Mouse (Mus musculus) kidney, embryonic 14.5 days (tissue): ENCODE data around the gene Ubap2. TPM values are rescaled to one million over a fixed set of nuclear protein-coding genes. Genes with fewer than 3 reads are reported as not detected.

ENCODE experiments used
- ATAC-seq: fragments of 200-750 bp; cut with Nextera tagmentation; 2 replicates; pipeline ENCODE4 v1.8.0; 2017; ENCODE audit warnings: moderate number of reproducible peaks, mild to moderate bottlenecking, moderate TSS enrichment, moderate library complexity; ENCODE audit not compliant: low FRiP score, low TSS enrichment
- H3K27ac ChIP-seq: fragments of 300-500 bp; sonication (generic); 2 replicates; pipeline ENCODE4 v1.5.1; 2014; ENCODE audit warnings: low read depth, mild to moderate bottlenecking, low read length, moderate library complexity, mixed read lengths
- H3K27me3 ChIP-seq: fragments of 300-500 bp; sonication (generic); 2 replicates; pipeline ENCODE4 v1.6.1; 2014; ENCODE audit warnings: mild to moderate bottlenecking, low read length; ENCODE audit not compliant: control insufficient read depth, insufficient read depth
- H3K36me3 ChIP-seq: fragments of 300-500 bp; sonication (generic); 2 replicates; pipeline ENCODE4 v1.6.1; 2014; ENCODE audit warnings: low read length, mixed read lengths; ENCODE audit not compliant: control insufficient read depth, insufficient read depth
- H3K4me1 ChIP-seq: fragments of 300-500 bp; sonication (generic); 2 replicates; pipeline ENCODE4 v1.6.1; 2014; ENCODE audit warnings: low read length, mixed read lengths; ENCODE audit not compliant: control insufficient read depth, insufficient read depth
- H3K4me2 ChIP-seq: fragments of 300-500 bp; sonication (generic); replicated peaks from 2 replicates; pipeline ENCODE4 v1.6.1; 2014; ENCODE audit warnings: low read depth, mild to moderate bottlenecking, low read length
- H3K4me3 ChIP-seq: fragments of 300-500 bp; sonication (generic); 2 replicates; pipeline ENCODE4 v1.5.1; 2014; ENCODE audit warnings: mild to moderate bottlenecking, low read length
- H3K9ac ChIP-seq: fragments of 300-500 bp; sonication (generic); 2 replicates; pipeline ENCODE4 v1.6.1; 2014; ENCODE audit warnings: low read depth, mild to moderate bottlenecking, low read length, moderate library complexity
- H3K9me3 ChIP-seq: fragments of 300-500 bp; sonication (generic); 2 replicates; pipeline ENCODE4 v1.6.1; 2016; ENCODE audit warnings: low read length; ENCODE audit not compliant: control insufficient read depth
- WGBS: fragments of 180-500 bp; shearing (Covaris S2); extraction: QIAGEN DNeasy Blood & Tissue Kit; methylation state at CpG from one replicate; pipeline ENCODE4 v1.1.7; 2014; 5-methylcytosine and 5-hydroxymethylcytosine counted together
- polyA plus RNA-seq: library from polyadenylated mRNA; unstranded; fragments of >200 nt; fragmentation: Nextera tagmentation; extraction: Ambion mirVana; gene quantifications from 2 replicates; pipeline ENCODE4 v1.2.1, GENCODE M21; 2014

The Ubap2 gene
- polyA plus RNA-seq, 1 experiment from 2014 or later: 65.5 TPM

DNA sequence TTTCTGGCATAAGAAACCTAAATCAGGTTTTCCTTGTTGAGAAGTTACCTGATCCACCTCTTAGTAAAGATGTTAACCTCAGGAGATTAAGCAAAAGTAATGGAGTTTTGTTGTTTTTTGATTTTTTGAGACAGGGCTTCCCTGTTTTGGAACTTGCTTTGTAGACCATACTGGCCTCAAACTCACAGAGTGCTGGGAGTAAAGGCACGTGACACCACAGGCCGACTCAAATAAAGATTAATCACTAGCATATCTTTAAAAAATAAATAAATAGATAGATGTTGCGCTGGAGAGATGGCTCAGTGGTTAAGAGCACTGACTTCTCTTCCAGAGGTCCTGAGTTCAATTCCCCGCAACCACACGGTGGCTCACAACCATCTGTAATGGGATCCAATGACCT is 983 bp upstream of the Ubap2 start:
- Histone ChIP-seq H3K9me3 (no peaks in the 10 kb centered on the region), H3K4me1 (peaks cover 19% of the 10 kb centered on the region), H3K36me3 (peaks cover 4% of the 10 kb centered on the region; the same call in 1 of the 2 replicates), H3K4me3 (peak overlapping the region; percentile 87), H3K27ac (peak overlapping the region; percentile 94; the same call in 1 of the 2 replicates), H3K27me3 (no peaks in the 10 kb centered on the region), H3K9ac (peak overlapping the region; percentile 92; the same call in 1 of the 2 replicates), H3K4me2 (peak overlapping the region; percentile 78)
- no peak for ATAC-seq
- WGBS: 69% methylated on average over 5 of the region's 5 CpGs

GRCm38 (mm10) chr4:41274377-41274979 is 466 bp downstream of the Ubap2 start:
- peak overlapping the region; percentile 94 for H3K27ac ChIP-seq
- no peaks in the 10 kb centered on the region for H3K27me3 ChIP-seq
- H3K4me1 ChIP-seq: peaks cover 19% of the 10 kb centered on the region
- no peaks in the 10 kb centered on the region for H3K9me3 ChIP-seq
- peaks cover 15% of the 10 kb centered on the region; the same call in 1 of the 2 replicates for H3K36me3 ChIP-seq
- H3K9ac ChIP-seq: peak overlapping the region; percentile 92
- under 1% methylated on average over 18 of the region's 18 CpGs for WGBS
- H3K4me3 ChIP-seq: peak overlapping the region; percentile 87
- peak; percentile 70 for ATAC-seq
- H3K4me2 ChIP-seq: peak overlapping the region; percentile 78

DNA sequence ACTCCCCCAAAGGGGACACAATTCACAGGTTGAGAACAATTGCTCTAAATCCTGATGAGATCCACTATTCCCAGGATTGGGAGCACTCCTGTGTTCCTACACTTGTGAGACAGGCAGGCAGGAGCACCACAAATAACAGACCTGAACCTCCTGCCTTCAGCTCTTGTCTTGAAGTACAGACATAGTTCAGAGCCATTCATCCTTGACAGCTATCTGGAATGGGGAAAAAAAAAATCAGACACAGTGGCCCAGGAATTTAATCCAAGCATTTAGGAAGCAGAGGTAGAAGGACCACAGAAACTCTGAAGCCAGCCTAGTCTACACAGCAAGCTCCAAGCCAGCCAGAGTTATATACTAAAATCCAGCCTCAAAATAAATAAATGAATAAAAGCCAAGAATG is 6.8 kb downstream of the Ubap2 start:
- Histone ChIP-seq H3K27me3 (no peaks in the 10 kb centered on the region), H3K9me3 (no peaks in the 10 kb centered on the region), H3K4me2 (no peak overlapping the region), H3K27ac (no peak overlapping the region), H3K4me3 (no peak overlapping the region), H3K9ac (no peak overlapping the region), H3K36me3 (peaks cover 28% of the 10 kb centered on the region; the same call in 1 of the 2 replicates), H3K4me1 (peaks cover 14% of the 10 kb centered on the region)
- no peak for ATAC-seq

DNA sequence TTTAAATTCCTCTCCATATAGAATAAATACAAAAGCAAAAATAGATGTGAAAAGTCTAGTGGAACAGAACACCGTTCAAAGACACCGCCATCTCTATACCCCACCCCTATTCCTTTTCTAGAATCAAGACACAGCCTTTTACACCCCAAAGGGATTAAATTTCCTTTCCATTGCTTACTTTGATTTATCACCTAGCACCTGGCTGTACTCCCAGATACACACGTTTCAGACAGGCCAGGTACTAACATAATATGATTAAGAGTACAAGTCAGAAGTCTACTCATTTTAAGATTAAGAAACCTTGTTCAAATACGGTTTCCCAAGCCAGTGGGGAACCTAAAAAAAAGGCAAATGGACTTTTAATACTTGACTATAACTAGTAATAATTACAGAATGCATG is 8.6 kb downstream of the Ubap2 start:
- peaks cover 31% of the 10 kb centered on the region; the same call in 1 of the 2 replicates for H3K36me3 ChIP-seq
- no peak for ATAC-seq
- H3K4me1 ChIP-seq: peaks cover 4% of the 10 kb centered on the region; the same call in 1 of the 2 replicates

DNA sequence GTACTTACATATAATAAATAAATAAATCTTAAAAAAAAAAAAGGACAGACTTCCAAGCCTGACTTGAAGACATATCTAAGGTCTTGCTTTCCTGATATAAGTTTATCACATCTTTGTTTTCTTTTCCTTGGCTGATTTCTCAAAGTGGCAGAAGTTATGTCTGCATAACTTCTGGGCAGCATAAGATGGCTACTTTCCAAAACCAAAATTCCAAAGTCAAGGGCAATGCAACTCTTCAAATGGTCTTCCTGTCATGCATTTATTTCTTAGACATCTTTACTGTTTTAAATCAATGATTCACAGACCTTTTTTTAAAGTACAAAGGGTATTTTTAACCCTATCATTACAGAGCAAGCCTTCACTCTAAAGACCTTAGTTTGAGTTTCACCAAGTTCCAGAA is 14.3 kb downstream of the Ubap2 start:
- no peak overlapping the region for H3K27ac ChIP-seq
- H3K9ac ChIP-seq: no peak overlapping the region
- peaks cover 6% of the 10 kb centered on the region; the same call in 1 of the 2 replicates for H3K36me3 ChIP-seq
- H3K27me3 ChIP-seq: no peaks in the 10 kb centered on the region
- ATAC-seq: no peak
- no peak overlapping the region for H3K4me3 ChIP-seq
- no peaks in the 10 kb centered on the region for H3K9me3 ChIP-seq
- H3K4me2 ChIP-seq: no peak overlapping the region
- H3K4me1 ChIP-seq: no peaks in the 10 kb centered on the region

More for the DNA sequence above, 8.6 kb downstream of the Ubap2 start:
- no peaks in the 10 kb centered on the region for H3K9me3 ChIP-seq
- H3K4me2 ChIP-seq: no peak overlapping the region
- no peak overlapping the region for H3K4me3 ChIP-seq
- no peak overlapping the region for H3K27ac ChIP-seq
- H3K9ac ChIP-seq: no peak overlapping the region
- H3K27me3 ChIP-seq: no peaks in the 10 kb centered on the region
- WGBS: 67% methylated on average over 4 of the region's 4 CpGs

DNA sequence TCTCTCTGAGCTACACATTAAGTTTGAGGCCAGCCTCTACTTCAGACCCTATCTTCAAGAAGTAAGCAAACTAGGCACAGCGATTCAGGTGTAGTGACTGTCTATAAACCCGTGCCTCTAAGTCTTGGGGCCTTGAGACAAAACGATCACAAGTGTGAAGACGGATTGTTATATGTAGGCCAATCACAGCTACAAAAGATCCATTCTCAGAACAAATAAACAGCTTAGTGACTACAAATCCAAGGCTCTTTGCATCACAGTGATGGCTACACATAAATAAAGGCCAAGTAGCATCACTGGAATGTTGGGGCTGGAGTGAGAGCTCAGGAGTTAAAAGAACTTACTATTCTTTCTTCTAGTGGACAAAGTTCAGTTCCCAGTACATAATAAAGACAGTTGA is 15.9 kb downstream of the Ubap2 start:
- H3K4me1 ChIP-seq: no peaks in the 10 kb centered on the region
- H3K36me3 ChIP-seq: peaks cover 2% of the 10 kb centered on the region; the same call in 1 of the 2 replicates
- H3K4me3 ChIP-seq: no peak overlapping the region
- H3K27me3 ChIP-seq: no peaks in the 10 kb centered on the region
- no peak overlapping the region for H3K9ac ChIP-seq
- WGBS: 83% methylated on average over 4 of the region's 4 CpGs
- no peak for ATAC-seq
- no peak overlapping the region for H3K27ac ChIP-seq
- no peaks in the 10 kb centered on the region for H3K9me3 ChIP-seq
- no peak overlapping the region for H3K4me2 ChIP-seq

GRCm38 (mm10) chr4:41257752-41258151 is 17.2 kb downstream of the Ubap2 start:
- Histone ChIP-seq H3K4me2 (no peak overlapping the region), H3K9ac (no peak overlapping the region), H3K4me3 (no peak overlapping the region), H3K36me3 (peaks cover 2% of the 10 kb centered on the region; the same call in 1 of the 2 replicates), H3K4me1 (no peaks in the 10 kb centered on the region), H3K9me3 (no peaks in the 10 kb centered on the region), H3K27ac (no peak overlapping the region), H3K27me3 (no peaks in the 10 kb centered on the region)
- 48% methylated on average over 1 of the region's 1 CpGs for WGBS
- peak; percentile 80 for ATAC-seq

DNA sequence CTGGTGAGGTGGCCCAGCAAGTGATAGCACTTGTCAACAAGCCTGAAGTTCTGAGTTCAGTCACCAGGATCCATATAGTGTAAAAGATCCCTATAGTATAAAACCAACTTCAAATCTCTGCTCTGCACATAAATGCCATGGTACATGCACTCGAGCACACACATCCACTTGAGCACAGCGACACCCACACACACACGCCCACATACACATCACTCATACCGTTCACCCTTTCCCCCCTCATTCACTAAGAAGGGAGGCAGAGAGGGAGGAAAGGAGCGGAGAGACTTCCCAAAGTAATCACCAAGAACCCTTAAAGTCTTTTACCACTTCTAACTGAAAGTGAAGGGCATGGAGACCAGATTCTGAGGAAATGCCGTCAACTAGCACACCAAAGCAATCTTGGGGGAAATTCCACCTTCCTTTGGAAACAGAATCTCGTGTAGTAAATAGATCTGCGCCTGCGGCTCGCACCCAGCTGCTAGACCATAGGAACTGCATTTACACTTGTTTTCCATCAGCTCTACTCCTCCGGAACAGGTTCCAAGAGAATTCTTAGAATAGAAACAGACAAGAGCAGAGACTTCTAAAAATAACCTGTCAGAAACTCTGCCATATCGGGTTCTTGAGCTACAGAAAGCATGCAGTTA is 19.3 kb downstream of the Ubap2 start:
- Histone ChIP-seq H3K9me3 (no peaks in the 10 kb centered on the region), H3K4me1 (no peaks in the 10 kb centered on the region), H3K4me3 (no peak overlapping the region), H3K4me2 (no peak overlapping the region), H3K9ac (no peak overlapping the region), H3K27ac (no peak overlapping the region), H3K27me3 (no peaks in the 10 kb centered on the region), H3K36me3 (peaks cover 7% of the 10 kb centered on the region)
- 76% methylated on average over 12 of the region's 12 CpGs for WGBS
- ATAC-seq: no peak

GRCm38 (mm10) chr4:41253756-41254155 is 21.2 kb downstream of the Ubap2 start:
- Histone ChIP-seq H3K9me3 (no peaks in the 10 kb centered on the region), H3K4me1 (no peaks in the 10 kb centered on the region), H3K4me2 (no peak overlapping the region), H3K4me3 (no peak overlapping the region), H3K27ac (no peak overlapping the region), H3K9ac (no peak overlapping the region), H3K27me3 (no peaks in the 10 kb centered on the region), H3K36me3 (peaks cover 18% of the 10 kb centered on the region)
- ATAC-seq: no peak
- 81% methylated on average over 2 of the region's 2 CpGs for WGBS
